Mouse (Mus musculus): ENCODE results near the gene Pik3r5.

The Pik3r5 gene

DNA sequence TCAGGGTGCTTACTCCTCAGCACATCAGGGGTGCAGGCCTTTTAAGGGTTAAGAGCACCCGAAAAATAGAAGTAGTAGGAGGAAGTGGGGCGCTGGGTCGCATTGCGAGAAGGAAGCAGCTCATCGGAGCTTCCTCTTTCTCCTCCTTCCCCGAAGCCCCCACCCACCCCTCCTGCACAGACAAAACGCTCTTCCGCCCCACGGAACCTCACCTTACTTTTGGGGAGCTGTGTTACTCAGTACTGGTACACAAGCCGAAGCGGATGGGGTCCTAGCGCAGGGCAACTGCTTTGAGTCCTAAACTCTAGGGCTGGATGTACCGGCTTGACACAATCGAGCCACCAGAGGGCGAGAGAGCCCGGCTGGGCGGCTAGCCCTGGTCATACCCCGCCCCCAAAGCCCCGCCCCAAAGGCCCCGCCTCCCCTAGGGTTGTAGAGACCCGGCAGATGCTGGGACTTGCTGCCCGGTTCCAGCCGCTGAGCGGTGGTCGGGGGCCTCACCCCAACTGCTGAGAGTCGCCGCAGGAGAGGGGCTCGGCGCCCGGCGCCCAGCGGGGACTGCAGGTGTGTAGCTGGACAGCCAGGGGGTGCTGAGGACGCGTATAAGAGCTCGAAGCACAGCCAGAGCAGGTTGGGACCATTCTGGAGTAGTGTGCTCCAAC is at the start of gene Pik3r5:
TSS of gene Pik3r5 (plus strand) at position 423 of the 662 bp plus-strand sequence.
- peak; percentile 94 for DNase-seq (ENCODE audit: low spot score)

DNA sequence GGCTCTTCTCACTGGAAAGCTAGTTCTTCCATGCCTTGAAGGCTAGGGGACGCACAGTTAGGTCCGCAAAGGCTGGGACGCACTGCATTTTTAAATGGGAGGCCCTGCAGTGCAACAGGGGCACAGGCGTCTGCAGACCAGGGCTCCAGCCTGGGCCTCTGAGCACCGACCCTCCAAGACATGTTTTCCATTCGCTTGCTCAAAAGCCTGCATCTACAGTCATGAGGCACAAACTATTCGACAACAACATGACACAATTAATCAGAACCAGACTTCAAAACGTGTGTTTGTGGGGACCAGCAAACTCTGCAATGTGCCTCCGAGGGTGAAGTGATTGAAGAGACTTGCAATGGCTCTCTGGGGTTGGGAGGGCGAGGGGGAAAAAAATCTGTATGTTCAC is 48.4 kb upstream of the Pik3r5 start:
- DNase-seq (ENCODE audit: low spot score) = peak; percentile 68

DNA sequence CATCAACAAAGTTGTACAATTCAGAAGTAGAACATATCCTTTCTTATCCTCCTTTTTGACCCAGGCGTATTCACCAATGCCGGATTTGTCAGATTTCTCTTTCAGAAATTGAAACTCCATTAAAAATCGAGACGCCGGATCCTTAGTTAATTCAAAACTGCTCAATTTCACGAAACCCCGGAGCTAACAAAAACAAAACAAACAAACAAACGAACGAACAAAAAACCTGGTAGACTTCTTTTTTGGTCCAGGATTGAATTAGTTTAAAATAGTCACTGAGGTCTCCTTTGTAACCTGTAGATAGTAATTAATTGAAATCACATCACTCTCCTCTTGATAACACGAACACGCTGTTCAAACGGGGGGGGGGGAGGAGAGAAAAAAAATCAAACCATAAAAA is 47.8 kb upstream of the Pik3r5 start:
- DNase-seq (ENCODE audit: low spot score) = peak; percentile 42

DNA sequence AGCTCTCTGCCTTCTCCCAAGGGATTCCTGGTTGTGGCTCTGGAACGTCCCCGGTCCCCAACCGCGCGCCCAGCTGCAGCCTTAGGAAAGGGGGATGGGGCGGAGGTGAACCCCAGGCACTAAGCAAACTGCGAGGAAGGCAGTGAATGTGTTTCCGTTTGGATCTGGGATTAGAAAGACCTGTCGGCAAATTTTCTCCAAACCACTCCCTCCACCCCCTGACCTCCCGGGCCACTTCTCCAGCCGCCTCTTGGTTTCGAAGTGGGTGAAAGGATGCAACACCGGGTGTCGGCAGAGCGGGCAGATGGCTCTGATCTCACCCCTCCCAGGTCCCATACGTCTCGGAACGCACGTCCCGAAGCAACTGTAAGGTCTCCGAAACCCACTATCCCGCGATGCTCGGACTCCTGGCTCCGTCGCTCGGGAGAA is 47.3 kb upstream of the Pik3r5 start:
- peak; percentile 58 for DNase-seq (ENCODE audit: low spot score)

DNA sequence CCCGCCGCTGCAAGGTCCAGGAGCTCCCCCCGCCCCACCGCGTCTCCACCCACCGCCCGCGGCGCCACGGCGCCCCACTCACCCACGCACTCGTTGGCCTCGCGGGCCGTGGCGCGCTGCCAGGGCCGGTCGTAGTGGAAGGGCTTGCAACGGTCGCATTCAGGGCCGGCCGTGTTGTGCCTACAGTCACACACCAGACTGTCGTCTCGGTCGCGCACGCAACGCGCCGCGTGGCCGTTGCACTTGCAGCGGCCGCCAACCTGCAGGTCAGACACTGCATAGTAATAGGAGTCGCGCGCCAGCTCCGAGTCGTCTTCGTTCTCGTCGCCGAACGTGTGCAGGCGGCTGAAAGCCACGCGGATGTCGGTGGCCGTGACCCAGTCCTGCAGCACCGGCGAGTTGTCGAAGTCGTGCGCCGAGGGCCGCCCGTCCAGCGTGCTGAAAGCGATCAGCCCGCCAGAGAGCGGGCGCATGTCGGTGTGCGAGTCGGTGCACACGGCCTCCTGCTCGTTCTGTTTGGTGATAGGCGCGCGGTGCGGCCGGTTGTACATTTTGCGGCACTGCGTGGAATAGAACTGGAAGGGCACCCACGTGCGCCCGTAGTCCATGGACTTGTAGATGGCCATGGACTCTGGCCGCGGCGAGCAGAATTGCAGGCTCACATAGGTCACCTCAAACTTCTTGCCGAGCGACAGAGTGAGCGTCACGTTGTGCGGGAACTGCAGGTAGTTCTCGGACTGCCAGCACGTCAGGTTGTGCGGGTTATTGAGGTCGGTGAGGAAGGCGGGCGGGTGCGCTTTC is 46.7 kb upstream of the Pik3r5 start:
- DNase-seq (ENCODE audit: low spot score) = peak; percentile 58

DNA sequence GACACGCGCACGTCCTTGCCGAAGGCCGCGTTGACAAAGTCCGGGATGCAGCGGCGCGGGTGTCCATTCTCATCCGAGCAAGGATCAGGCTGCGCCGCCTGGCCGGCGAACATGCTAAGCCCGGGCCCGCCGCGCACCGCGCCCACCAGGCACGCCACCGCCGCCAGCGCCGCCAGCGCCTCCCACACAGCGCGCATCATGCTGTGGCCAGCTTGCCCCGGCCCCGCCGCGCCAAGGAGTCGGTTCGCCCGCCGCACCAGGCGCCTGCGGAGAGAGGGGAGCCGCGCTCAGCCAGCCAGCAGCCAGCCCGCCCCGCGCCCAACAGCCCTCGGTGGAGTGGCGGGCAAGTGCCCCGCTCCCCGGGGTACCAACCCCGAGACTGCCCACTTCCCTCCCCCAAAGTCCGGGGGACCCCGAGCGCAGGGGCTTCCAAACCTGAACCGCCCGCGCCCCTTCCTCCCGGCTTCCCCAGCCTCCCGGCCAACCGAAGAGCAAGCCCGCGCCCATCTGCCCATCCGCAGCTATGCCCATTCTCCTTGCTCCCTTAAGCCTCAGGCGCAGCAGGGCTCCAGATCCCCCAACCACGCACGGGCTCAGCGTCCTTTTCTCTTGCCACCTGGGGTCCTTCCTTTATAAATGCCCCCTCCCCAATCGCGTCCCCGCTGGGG is 45.9 kb upstream of the Pik3r5 start:
- peak; percentile 48 for DNase-seq (ENCODE audit: low spot score)

DNA sequence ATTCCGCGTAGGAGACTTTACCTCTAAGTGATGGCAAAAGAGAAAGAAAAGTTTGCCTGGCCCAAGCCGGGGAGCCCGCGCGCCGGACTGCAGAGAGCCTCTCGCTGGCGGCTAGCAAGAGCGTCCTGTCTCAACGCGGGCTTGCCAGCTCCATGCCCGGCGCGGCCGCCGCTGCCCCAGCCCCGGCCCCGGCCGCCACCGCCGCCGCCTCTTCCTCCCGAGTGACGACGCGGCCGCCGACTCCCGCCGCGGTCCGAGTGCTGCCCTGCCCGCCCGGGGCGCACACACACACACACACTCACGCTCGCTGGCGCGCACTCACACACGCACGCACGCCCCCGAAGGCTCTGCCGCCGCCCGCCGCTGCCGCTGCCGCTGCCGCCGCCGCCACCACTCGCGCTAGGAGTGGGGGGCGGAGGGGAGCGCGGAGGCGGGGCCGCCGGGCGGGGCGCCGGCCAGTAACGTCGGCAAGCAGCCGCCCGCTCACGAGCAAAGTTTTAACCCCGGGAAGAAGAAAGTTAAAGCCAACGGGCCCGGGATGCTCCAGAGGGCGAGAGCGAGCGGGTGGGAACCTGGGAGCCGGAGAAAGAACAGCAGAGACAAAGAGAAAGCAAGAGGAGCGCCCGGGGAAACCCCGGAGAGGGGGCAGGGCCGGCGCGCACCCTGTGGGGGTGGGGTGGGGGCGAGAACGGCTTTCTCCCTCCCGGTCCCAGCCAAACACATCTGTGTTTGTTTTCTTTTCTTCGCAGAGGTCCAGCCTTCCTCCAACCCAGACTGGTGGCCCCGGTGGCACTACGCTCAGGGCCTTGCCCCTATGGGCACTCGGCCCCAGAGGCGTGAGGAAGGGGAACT is 45.1 kb upstream of the Pik3r5 start:
- DNase-seq (ENCODE audit: low spot score) = peak; percentile 77

DNA sequence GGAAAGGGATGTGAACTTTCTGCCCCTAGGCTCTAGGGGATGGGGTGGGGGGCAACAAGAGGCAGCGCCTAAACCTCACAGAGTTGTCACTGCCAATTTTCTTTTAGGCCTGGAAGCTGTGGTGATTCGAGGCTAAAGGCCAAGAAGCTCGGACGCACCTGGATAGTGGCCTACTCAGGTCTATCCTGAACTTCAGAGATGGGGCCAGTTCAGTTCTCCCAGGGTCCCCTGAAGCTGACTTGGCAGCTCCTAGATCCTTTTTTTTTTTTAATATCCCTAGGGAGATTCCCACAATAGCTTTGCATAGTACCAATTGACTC is 44.5 kb upstream of the Pik3r5 start:
- no peak for DNase-seq (ENCODE audit: low spot score)

DNA sequence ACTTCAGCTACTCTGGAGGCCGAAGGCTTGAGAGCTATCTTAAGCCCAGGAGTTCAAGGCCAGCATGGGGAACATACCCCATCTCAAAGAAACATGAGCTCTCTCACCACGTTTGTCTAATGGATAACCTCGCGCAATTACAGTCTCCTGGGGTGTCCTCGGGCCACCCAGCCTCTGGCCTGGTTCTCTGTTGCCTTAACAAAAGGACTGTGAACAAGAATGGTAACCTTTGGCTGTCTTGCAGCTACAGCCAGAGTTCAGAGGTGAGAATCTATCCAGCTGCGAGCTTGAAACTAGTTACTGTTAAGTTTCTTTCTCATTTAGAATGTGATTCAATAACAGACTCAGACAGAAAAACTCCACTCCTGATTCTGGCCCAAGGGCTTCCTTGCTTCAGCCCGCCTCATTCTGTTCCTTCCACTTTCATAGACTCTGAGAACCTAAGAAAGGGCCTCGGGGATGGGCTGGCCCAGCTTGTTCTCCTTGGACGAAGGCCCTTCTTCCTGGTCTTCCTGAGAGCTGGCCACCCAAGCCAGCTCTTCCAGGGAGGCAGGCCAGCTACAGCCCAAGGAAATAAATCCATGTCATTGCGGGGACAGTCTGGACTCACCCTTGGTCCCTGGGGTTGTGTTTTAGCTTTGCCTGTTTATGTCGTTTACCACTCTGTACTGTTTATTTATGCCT is 43.8 kb upstream of the Pik3r5 start:
- peak; percentile 40 for DNase-seq (ENCODE audit: low spot score)

DNA sequence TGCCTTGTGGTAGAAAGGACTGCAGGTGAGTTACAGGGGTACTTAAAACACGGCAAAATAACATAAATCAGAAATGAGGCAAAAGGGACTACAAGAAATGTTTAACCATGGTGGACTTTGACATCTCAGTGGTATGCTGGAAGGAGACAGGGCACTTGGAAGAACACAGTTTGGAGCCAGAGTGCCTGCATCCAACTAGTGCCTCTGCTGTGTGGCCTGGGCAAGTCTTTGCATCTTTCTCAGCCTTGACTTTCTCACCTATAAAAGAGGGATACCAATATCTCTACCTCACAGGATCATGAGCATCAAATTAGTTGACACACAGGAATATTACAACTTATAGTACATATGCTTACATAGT is 43.3 kb upstream of the Pik3r5 start:
- peak; percentile 26 for DNase-seq (ENCODE audit: low spot score)

DNA sequence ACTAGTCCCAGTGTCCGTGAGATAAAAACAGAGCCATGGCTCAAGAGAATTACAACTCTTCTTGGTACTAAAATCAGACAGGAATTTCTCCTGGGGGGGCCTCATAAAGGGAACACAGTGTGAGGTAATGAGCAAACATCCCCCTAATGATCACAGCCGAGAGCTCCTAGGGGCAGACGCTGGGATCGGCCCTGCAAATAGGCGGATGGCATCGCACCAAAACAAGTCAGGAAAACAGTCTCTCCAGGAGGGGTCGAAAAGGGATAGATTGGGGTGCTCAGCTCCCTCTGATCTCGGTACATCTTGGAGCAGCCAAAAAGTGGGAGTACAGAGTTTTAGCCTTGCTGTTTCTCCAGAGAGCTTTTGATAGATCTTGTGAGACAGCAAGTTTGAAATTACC is 42.3 kb upstream of the Pik3r5 start:
- DNase-seq (ENCODE audit: low spot score) = peak; percentile 58

DNA sequence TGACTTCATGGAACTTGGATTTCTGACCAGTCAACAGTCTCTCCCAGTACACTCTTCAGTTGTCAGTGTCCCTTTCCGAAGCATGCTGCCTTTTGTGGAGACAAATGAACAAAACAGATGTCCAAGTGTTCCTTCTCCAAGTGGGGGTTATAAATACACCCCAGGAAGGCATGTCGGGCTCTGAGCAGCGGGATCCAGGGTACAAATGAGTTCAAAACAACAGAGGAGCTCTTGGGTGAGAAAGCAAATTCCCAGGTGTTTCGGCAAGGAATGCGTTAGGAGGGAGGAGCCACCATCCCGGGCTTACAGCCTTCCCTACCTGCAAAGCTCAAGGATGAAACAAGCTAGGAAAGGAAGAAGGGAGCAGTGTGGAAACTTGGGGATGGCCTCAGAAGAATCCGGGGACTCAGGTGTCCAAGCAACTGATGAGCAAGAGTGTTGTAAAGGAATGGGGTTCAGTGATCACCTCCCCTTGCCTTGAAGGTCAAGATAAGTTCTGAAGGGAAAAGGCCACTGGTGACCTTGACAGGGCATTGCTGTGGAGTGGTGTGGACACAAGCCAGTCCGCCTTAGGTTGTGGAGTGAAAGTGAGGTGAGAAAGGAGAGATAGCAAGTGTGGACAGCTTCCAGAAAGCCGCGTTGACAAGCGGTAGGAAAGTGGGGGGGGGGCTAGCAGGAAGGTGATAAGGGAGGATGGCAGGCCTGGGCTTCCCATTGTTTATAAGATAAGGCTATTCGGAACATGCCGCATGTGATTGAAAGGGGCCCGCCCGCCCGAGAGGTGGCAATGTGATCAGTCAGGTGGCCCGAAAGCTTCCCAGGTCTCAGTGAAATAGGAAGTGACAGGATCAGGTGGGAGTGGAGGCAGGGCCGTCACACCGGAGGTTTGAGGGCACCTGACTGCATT is 41.3 kb upstream of the Pik3r5 start:
- DNase-seq (ENCODE audit: low spot score) = peak; percentile 21

DNA sequence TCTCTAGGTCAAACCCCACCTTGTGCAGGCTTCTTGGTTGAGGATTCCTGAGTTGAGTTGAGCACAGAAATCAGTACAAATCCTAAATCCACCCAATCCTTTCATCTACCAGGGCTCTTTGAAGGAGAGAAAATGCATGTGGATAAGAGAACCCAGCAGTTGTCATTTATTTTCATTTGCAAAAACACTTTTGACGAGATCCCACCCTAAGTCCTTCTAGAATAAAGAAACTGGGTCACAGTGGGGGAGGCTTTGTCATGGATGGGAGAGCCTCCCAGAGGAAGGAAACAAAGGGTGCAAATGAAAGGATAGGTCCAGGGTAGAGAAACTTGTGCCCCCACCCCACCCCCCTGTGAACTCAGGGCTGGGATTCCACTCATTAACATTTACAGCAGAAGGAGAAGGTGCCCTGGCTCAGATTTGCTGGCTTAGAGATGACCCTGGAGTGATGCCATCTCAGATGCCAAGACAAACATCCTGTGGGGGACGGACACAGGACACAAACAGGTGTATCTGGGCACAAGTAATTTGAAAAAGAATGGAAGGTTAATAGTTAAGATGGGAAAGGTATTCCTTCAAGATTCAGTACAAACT is 37.9 kb upstream of the Pik3r5 start:
- no peak for DNase-seq (ENCODE audit: low spot score)

DNA sequence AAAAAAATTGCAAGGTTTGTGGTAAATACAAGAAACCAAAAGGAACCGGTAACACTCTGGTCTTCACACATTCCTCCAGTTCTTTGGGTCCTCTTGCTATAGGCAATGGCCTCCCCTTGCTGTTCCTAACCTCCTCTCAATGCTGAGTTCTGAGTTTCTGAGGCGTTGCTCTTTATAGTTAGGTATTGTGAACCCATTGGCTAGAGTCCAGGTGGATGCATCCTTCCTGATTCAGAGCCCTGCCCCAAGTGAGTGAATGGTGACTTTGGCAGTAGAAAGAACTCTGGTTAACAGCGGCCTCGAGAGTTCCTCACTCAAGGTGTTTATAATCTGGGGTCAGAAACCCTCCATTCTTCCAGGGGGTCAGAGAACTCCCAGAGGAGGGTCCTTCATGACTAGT is 37.2 kb upstream of the Pik3r5 start:
- no peak for DNase-seq (ENCODE audit: low spot score)

DNA sequence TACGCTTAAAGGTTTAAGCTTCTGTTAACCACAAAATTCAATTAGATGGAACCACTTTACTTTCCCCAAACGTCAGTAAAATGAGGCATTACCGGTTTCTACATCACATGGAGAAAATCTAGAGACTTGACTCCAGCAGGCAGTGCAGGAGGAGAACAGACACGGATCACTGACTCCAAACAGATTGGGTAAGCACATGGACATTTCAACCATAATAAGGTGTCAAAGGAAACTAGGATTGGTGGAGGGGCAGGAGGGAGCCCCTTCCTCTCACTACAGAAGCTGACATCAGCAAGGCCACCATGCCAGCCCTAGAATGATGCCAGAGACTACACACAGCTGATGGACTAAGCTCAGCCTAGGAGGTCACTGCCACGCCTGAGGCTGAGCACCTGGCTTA is 36.4 kb upstream of the Pik3r5 start:
- no peak for DNase-seq (ENCODE audit: low spot score)

DNA sequence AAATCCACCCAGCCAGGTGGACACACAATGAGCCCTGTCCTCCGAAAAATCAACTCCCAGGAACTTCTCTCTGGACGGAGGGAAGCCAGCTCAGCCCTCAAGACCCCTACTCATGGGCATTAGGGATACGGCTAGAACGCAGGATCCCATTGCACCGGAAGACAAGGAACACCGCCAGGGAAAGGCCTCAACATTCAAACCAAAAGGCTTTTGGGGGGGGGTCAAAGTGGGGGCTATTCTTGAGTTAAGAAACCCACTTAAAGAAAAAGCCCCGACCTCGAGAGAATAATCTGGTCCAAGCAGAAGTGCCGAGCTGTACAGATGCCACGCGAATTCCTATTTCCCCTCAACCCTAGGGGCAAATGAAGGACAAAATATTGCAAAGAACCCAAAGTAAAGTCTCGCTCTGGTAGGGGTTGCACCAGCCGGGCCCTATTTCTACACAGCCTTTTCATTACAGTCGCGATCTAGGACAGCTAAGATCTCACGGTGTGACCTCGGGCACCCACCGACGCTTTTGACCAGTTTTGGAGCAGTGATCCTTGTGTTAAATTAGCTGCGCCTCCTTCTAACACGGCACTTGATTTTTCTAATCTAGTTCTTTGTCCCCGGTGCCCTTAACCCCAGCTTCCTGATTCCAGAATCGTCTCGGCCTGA is 32.9 kb upstream of the Pik3r5 start:
- DNase-seq (ENCODE audit: low spot score) = no peak

DNA sequence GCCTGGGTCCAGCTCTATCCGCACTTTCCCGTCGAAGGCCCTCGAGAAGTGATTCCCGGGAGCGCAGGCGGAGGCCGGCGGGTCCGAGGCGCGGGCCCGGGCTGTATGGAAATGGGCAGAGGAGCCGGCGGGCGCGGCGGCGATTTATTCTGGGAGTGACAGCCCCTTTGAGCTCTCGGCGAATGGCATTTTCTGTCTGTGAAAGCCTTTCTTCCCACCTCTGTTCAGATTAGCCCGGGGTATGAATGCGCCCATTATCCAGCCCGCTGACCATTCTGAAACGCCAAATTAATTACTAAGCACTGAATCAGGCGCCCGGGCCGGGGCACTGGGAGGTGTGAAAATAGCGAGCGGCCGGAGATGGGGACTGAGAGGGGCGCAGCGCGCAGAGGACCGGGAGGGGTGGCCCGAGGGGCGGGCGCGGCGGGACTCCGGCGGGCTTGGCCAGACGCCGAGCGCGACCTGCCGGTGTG is 32.3 kb upstream of the Pik3r5 start:
- DNase-seq (ENCODE audit: low spot score) = peak; percentile 90

DNA sequence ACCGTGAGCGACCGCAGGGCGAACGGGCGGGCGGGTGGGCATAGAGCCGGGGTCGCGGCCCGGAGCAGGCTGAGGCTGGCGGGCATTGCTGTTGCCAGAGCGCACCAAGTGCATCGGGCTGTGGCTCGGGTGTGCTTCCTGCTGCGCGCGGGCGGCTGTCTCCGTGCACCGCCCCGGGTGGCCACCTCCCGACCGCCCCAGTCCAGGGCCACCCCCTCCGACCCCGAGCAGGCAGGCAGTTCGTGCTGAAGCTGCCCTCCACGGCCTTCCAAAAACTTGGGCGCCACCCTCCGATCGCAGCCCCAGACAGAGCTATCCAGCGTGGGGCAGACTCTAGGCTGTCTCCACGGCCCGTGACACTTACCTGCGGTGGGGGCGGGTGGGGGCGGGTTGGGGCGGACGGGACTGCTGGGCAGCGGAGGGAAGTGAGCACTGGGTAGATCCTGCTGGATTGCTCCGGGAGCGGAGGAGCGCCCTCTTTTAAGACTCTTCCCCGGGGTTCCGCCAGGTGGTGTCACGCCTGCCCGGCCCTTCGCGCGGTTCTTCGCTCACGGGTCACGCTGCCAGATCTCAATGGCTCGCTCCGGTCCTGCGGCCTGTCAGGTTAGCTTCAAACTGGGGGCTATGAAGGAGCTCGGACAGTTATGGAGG is 31.8 kb upstream of the Pik3r5 start:
- DNase-seq (ENCODE audit: low spot score) = peak; percentile 73

DNA sequence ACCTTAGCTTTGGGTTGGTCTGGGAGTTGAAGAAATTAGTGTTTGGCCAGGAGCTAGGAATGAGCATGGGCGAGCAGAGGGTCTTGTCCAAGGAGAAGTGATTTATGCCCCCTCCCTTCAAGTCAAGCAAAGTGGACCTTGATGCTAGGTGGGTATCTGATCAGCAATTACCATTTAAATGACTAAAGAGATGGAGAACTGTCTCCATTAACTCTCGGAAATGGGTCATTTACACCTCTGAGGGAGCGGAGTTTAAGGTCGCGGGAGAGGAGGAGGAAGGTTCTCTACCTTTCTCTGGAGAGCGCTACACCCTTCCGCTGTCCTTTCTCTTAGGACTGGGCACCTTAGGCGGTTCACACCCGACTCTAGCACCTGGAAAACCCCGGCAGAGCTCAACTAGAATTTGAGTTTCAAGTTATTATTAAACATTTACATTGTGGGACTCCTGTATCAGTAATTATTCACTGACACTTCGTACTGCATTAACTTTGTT is 31.1 kb upstream of the Pik3r5 start, which contains the start of gene Ntn1:
TSS of gene Ntn1 (minus strand) at position 97 of the 493 bp plus-strand sequence.
- no peak for DNase-seq (ENCODE audit: low spot score)
